Mouse (Mus musculus) natural killer cell, adult 2 months (primary cell): ENCODE data around the gene Cfi.
A peak's percentile ranks its signal among the peaks of the same experiment; 100 is the strongest.

ENCODE experiments used
- DNase-seq, 2 experiments: peaks; one replicate each; pipeline ENCODE4 v3.0.0; 2022; ENCODE audit warnings: low spot score in 2 of 2

The Cfi gene

DNA sequence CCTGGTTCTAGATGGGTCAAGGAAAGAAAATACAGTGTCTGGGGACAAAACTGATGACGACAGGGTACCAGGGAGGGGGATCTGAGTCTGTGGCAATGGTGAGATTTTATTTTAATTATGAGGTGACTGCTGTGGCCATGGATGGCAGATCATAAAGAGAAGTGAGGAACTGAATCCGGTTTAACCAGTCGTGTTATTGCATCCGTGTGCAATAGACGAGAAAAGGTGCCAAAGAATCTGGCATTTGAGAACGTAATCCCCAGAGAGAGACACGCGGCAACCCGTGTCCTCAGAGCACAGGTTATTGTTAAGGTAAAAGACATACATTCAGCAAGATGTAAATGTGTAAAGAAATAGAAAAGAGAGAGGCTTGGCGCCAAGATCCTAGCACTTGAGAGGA, 41.6 kb downstream of the Cfi start:
- no peak for DNase-seq

GRCm38 (mm10) chr3:129878405-129879021, 42.8 kb downstream of the Cfi start, which contains the start of gene Pla2g12a:
TSS of gene Pla2g12a (plus strand) at chr3:129878606.
- DNase-seq = peak; percentile 65 to 82

GRCm38 (mm10) chr3:129879131-129879757, 43.6 kb downstream of the Cfi start:
- peak in 1 of 2 experiments; percentile 21 for DNase-seq

DNA sequence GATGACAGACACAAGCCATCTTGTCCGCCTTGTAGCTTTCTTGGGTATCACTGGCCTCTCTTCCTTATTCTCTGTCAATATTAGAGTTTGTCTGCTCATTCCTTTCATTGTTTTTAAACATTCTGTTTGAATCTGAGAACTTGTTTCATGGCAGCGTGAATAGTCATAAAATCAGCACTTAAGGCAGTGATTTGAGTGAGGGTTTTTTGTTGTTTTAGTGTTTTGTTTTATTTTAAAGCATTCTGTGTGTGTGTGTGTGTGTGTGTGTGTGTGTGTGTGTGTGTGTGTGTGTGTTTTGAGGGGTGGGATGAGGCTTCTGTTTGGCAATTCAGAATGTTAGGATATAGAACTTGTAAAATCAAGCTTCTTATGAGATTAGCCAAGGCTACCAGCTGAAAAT, 44.2 kb downstream of the Cfi start:
- DNase-seq = no peak

GRCm38 (mm10) chr3:129880925-129881593, 45.4 kb downstream of the Cfi start:
- DNase-seq = no peak

- no peak for DNase-seq
These were observed 49.9 kb downstream of the Cfi start for GRCm38 (mm10) chr3:129885577-129885976.

GRCm38 (mm10) chr3:129886430-129886829, 50.7 kb downstream of the Cfi start:
- no peak for DNase-seq

DNA sequence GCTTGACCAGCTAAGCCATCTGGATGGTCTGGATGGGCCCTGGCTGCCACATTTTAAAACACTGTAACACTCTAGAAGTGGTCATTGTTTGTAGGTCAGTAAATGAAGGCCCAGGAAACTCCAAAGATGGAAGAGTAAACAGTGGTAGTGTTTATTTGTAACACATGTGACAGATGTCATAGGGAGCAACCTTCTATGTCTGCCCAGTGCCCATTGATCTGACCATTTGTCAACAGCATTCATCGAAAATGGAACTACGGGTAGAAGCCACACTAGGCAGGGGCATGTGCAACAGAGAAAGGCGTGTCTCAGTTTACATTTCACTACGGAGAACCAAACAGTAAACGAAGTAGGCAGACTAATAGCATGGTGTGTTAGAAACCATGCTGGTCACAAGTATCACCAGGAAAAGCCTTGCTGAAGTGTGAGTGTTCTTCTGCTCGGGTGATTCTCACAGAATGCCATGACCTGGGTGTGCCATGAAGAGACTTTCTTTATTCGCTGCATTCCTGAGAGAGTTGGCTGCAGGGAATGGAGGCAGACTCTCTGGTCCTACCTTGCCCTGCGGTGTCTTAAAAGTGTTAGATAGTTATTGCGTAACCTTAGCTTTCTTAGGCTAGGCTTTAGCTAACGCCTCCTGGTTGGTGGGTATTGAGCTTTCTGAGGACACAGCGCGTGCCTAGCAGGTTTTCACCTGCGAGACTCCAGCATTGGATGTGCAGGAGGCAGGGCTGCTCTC, 52.3 kb downstream of the Cfi start:
- no peak for DNase-seq

- DNase-seq = no peak
These were observed 56.3 kb downstream of the Cfi start for GRCm38 (mm10) chr3:129892003-129892402.

DNA sequence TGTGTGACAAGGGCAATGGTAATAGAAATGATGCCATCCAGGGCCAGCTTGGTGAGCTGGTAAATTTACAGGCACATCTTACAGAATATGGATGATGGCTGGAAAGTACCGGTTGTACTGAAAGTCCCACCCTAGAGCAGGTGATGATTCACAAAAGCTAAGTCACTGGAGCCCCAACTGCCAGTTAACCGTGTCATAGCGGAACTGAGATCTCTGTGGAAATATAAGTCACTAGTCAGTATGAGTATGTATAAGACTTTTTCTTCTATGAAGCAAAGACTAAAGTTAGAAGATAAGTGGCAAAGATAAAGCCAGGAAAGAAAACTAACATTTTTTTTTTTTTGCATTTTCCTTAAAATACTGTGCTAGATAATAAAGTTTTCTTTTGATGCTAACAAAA, 57.5 kb downstream of the Cfi start:
- no peak for DNase-seq

DNA sequence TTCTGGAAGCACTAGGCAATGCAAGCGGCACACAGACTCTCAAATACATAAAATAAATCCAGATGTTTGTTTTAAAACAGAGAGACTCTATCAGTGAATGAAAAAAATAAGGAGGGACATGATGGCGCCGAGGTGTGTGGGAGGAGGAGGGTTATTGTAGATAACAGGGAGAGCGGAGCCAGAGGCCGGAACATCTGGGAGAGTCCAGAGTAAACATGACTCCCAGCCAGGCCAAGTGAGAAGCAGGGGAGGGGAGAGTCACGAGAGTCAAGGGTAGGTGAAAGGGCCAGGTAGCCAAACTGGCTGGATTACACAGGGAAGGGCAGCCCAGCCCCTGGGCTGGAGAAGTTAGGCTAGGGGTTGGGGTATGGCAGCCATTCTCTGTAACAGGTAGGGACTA, 60.9 kb downstream of the Cfi start:
- DNase-seq = no peak

DNA sequence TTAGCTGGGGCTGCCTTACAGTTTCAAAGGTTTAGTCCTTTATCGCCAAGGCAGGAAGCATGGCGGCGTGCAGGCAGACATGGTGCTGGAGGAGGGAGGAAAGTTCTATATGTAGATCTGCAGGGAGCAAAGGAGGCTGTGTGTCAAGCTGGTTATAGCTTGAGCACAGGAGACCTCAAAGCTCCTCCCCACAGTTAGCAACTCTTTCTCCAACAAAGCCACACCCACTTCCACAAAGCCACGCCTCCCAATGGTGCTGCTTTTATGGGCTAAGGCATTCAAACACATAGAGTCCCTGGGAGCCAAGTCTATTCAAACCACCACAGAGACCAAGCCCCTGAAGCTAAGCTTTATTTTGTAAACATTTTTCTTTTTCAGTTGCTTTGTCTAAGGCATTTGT, 63.2 kb downstream of the Cfi start:
- no peak for DNase-seq

DNA sequence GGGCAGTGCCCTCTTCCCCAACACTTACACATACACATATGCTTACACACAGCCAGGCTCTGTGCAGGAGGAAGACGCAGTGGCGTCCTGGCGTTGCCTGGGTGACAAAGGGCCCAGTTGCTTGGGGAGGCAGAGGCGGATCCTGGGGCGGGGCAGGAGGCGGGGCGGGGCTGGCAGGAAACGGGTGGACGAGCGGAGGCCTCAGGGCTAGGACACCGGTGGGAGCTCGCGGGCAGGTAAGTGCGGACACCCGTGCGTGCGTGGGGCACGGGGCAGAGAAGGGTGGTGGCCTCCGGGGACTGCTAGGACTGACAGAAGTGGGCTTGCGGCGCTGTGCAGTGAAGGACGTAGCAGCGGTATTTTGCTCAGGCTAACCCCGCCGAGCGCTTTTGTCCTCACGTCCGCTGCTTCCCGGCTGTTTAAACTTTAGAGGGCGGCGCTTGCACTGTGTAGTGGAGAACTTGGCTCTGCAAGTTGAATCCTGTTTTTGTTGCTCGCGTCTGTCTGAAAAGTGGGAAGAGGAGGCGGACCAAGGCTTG, 65.7 kb downstream of the Cfi start, which contains the start of gene Casp6:
TSS of gene Casp6 (plus strand) at position 155 of the 539 bp plus-strand sequence.
- peak; percentile 56 to 68 for DNase-seq

- no peak for DNase-seq
These were observed 67.7 kb downstream of the Cfi start for GRCm38 (mm10) chr3:129903369-129903768.

- DNase-seq = no peak
These were observed 68.2 kb downstream of the Cfi start for GRCm38 (mm10) chr3:129903866-129904265.

DNA sequence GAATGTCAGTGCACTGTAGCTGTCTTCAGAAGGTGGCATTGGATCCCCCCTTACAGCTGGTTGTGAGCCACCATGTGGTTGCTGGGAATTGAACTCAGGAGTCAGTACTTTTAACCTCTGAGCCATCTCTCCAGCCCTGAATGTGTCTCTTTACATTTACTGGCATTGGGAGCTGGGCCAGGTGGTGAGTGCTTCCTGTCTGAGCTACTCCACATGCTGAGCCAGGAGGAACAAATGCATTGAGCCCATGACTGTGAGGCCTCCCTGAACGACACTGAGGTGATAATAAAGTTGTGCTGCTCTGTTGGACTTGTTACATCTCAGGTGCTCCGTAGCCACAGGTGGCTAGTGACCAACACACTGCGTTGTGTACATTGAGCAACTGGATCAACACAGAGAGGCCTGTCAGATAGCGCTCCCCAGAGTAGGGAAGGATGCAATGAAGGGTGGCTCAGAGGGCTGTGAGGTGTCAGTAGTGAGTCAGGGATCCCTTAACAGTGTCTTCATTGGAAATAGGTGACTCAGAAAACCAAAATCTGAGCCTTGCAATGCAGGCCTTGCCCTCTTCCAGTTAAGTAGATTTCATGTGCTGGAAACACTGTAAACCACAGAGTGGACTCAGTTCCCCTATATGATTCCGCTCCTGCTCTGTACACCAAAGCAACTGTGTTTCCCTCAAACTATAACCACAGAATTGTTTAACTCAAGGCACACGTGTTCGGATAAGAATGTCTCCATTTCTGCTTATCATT, 68.9 kb downstream of the Cfi start:
- DNase-seq = no peak

GRCm38 (mm10) chr3:129912025-129912424, 76.3 kb downstream of the Cfi start:
- DNase-seq = no peak

GRCm38 (mm10) chr3:129913241-129913640, 77.6 kb downstream of the Cfi start:
- no peak for DNase-seq

DNA sequence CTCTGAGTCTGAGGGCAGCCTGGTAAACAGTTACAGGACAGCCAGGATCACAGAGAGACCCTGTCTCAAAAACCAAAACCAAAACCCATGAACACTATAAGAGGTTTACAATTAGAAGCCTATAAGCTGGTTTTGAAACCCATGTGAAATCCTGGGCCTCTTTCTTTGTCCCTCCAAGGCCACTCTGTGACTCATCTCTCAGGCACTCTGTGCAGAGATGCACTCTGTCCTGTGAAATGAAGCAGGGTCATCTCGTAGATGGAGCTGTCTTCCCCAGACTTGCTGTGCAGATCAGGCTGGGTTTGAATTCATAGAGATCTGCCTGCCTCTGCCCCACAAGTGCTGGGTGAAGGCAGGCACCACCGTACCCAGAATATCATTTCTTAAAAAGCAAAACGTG, 81.7 kb downstream of the Cfi start:
- no peak for DNase-seq

GRCm38 (mm10) chr3:129918434-129918833, 82.8 kb downstream of the Cfi start:
- peak in 1 of 2 experiments; percentile 16 for DNase-seq

GRCm38 (mm10) chr3:129923581-129923980, 87.9 kb downstream of the Cfi start:
- no peak for DNase-seq
